Mouse (Mus musculus): ENCODE data around the gene Slc35e3. TPM values are rescaled to one million over a fixed set of nuclear protein-coding genes. Genes with fewer than 3 reads are reported as not detected.

Slc35e3 gene
- polyA plus RNA-seq, 2 experiments, result 1.3 to 1.7 TPM

- Histone ChIP-seq H3K4me1 (replicated peaks; ENCODE audit: control insufficient read depth in 2 of 2, insufficient read depth in 2 of 2, low read length in 1 of 2) (no peaks in the 10 kb centered on the region), H3K9me3 (ENCODE audit: control insufficient read depth, low read length) (no peaks in the 10 kb centered on the region), H3K4me2 (ENCODE audit: low read depth) (no peak overlapping the region), H3K27me3 (ENCODE audit: control insufficient read depth, insufficient read depth, low read length) (no peaks in the 10 kb centered on the region), H3K27ac (no peak overlapping the region), H3K9ac (replicated peaks) (no peak overlapping the region), H3K36me3 (replicated peaks; ENCODE audit: control insufficient read depth, insufficient read depth, low read depth) (peaks cover 66% of the 10 kb centered on the region), H3K4me3 (ENCODE audit: insufficient read depth in 1 of 2, low read depth in 2 of 2, low read length in 2 of 2) (no peak overlapping the region)
- TF ChIP-seq CTCF (IDR thresholded peaks at IDR 0.05; ENCODE audit: low read depth) (no peak), EP300 (IDR thresholded peaks at IDR 0.05; ENCODE audit: low read depth) (no peak)
- DNase-seq (ENCODE audit: low read depth in 3 of 3, low spot score in 3 of 3) (no peak), ATAC-seq (ENCODE audit: insufficient read depth) (no peak)
- WGBS (ENCODE audit: insufficient replicate concordance), result 88% methylated on average over 10 of the region's 10 CpGs
Measured at GRCm38 (mm10) chr10:117691389-117691968, 54.7 kb downstream of the Slc35e3 start.

GRCm38 (mm10) chr10:117690770-117691296, 55.3 kb downstream of the Slc35e3 start:
- no peak for TF ChIP-seq CTCF (IDR thresholded peaks at IDR 0.05; ENCODE audit: low read depth)
- TF ChIP-seq EP300 (IDR thresholded peaks at IDR 0.05; ENCODE audit: low read depth), result no peak
- 85% methylated on average over 3 of the region's 3 CpGs for WGBS (ENCODE audit: insufficient replicate concordance)
- H3K4me1 ChIP-seq (replicated peaks; ENCODE audit: control insufficient read depth in 2 of 2, insufficient read depth in 2 of 2, low read length in 1 of 2), result no peaks in the 10 kb centered on the region
- H3K4me3 ChIP-seq (ENCODE audit: insufficient read depth in 1 of 2, low read depth in 2 of 2, low read length in 2 of 2), result no peak overlapping the region
- H3K27ac ChIP-seq, result no peak overlapping the region
- ATAC-seq (ENCODE audit: insufficient read depth) (no peak), DNase-seq (ENCODE audit: low read depth in 3 of 3, low spot score in 3 of 3) (no peak)
- peaks cover 60% of the 10 kb centered on the region for H3K36me3 ChIP-seq (replicated peaks; ENCODE audit: control insufficient read depth, insufficient read depth, low read depth)
- no peaks in the 10 kb centered on the region for H3K9me3 ChIP-seq (ENCODE audit: control insufficient read depth, low read length)
- H3K4me2 ChIP-seq (ENCODE audit: low read depth), result no peak overlapping the region
- H3K9ac ChIP-seq (replicated peaks), result no peak overlapping the region
- H3K27me3 ChIP-seq (ENCODE audit: control insufficient read depth, insufficient read depth, low read length), result no peaks in the 10 kb centered on the region

- ATAC-seq (ENCODE audit: insufficient read depth), result no peak
- 83% methylated on average over 2 of the region's 2 CpGs for WGBS (ENCODE audit: insufficient replicate concordance)
- H3K36me3 ChIP-seq (replicated peaks; ENCODE audit: control insufficient read depth, insufficient read depth, low read depth), result peaks cover 52% of the 10 kb centered on the region
Measured at GRCm38 (mm10) chr10:117690101-117690352, 56.1 kb downstream of the Slc35e3 start.

DNA sequence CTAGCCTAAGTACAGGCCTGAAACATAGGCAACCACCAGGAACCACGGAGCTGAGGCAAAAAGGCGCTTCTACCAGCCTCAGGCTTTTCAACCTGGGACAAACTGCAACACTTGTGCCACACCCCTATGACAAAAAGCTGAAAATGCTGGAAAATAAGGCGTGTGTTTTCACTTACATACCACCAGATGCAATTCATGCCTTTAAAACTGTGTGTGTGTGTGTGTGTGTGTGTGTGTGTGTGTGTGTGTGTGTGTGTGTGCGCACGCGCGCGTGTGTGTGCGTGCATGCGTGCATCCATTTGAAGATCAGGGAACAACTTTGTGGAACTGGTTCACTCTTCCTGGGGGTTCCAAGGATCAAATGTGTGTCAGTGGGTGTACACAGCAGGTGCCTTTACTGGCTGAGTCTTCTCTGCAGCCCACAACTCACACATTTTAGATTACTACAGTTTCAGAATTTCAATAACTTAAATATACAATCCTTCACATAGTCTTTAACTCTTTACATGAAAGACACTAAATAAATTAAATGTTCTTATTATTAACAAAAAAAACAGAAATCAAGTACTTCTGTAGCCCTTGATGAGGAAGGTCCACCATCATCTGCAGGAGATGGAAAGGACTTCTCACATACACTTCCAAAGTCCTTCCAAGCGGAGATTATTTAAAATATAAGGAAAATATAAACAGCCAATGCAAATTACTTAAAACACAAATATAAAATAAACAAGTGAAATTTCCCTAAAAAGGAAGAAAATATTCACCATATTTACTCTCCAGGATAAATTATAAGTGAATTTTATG, 56.7 kb downstream of the Slc35e3 start:
- WGBS (ENCODE audit: insufficient replicate concordance), result 92% methylated on average over 11 of the region's 11 CpGs
- no peak for ATAC-seq (ENCODE audit: insufficient read depth)

More at GRCm38 (mm10) chr10:117690101-117690352, 56.1 kb downstream of the Slc35e3 start:
- no peaks in the 10 kb centered on the region for H3K27me3 ChIP-seq (ENCODE audit: control insufficient read depth, insufficient read depth, low read length)
- no peaks in the 10 kb centered on the region for H3K4me1 ChIP-seq (replicated peaks; ENCODE audit: control insufficient read depth in 2 of 2, insufficient read depth in 2 of 2, low read length in 1 of 2)
- no peak overlapping the region for H3K9ac ChIP-seq (replicated peaks)
- H3K4me2 ChIP-seq (ENCODE audit: low read depth), result no peak overlapping the region
- TF ChIP-seq EP300 (IDR thresholded peaks at IDR 0.05; ENCODE audit: low read depth) (no peak), CTCF (IDR thresholded peaks at IDR 0.05; ENCODE audit: low read depth) (no peak)
- H3K4me3 ChIP-seq (ENCODE audit: insufficient read depth in 1 of 2, low read depth in 2 of 2, low read length in 2 of 2), result no peak overlapping the region
- H3K27ac ChIP-seq, result no peak overlapping the region
- no peaks in the 10 kb centered on the region for H3K9me3 ChIP-seq (ENCODE audit: control insufficient read depth, low read length)
- DNase-seq (ENCODE audit: low read depth in 3 of 3, low spot score in 3 of 3), result no peak

More for the DNA sequence above, 56.7 kb downstream of the Slc35e3 start:
- TF ChIP-seq EP300 (IDR thresholded peaks at IDR 0.05; ENCODE audit: low read depth) (no peak), CTCF (IDR thresholded peaks at IDR 0.05; ENCODE audit: low read depth) (no peak)
- H3K4me3 ChIP-seq (ENCODE audit: insufficient read depth in 1 of 2, low read depth in 2 of 2, low read length in 2 of 2), result no peak overlapping the region
- H3K27ac ChIP-seq, result no peak overlapping the region
- DNase-seq (ENCODE audit: low read depth in 3 of 3, low spot score in 3 of 3), result no peak
- H3K4me2 ChIP-seq (ENCODE audit: low read depth), result no peak overlapping the region
- H3K27me3 ChIP-seq (ENCODE audit: control insufficient read depth, insufficient read depth, low read length), result no peaks in the 10 kb centered on the region
- H3K4me1 ChIP-seq (replicated peaks; ENCODE audit: control insufficient read depth in 2 of 2, insufficient read depth in 2 of 2, low read length in 1 of 2), result no peaks in the 10 kb centered on the region
- no peak overlapping the region for H3K9ac ChIP-seq (replicated peaks)
- H3K9me3 ChIP-seq (ENCODE audit: control insufficient read depth, low read length), result no peaks in the 10 kb centered on the region
- peaks cover 47% of the 10 kb centered on the region for H3K36me3 ChIP-seq (replicated peaks; ENCODE audit: control insufficient read depth, insufficient read depth, low read depth)
